Mouse (Mus musculus): ENCODE results near the gene Majin. TPM values are rescaled to one million over a fixed set of nuclear protein-coding genes. Genes with fewer than 3 reads are reported as not detected.

Majin gene
- polyA plus RNA-seq (2014; fragmentation: Nextera tagmentation; extraction: Ambion mirVana) = not detected in 2 replicates

DNA sequence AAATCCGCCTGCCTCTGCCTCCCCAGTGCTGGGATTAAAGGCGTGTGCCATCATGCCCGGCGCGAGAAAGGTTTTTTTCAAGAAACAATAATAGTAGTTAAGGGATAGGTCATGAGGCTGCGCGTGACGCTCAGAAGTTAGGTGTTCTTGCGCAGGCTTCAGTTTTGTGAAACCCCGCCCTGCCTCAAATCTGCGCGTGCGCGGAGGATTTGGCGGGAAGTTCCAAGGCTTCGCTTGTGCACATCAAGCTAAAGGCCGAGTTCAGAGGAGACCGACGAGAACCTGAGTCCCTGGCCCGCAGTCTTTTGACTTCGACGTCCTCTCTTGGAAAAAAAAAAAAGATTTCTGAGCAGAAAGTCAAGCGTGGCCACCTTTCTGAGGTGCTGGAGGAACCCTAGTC lies at the start of gene Majin:
Majin (plus strand) TSS at position 258 of the 400 bp plus-strand sequence.
- no peak within 1 kb of the TSS for H3K27ac ChIP-seq (ENCODE audit: low read depth, low read length)
- ATAC-seq (ENCODE audit: low FRiP score, low TSS enrichment) = no peak
- H3K4me1 ChIP-seq (ENCODE audit: control insufficient read depth, insufficient read depth, low read length) = no peaks in the 10 kb centered on the region
- no peak within 1 kb of the TSS for H3K4me2 ChIP-seq (replicated peaks; ENCODE audit: low read depth, low read length)
- no peak within 1 kb of the TSS for H3K9ac ChIP-seq (ENCODE audit: low read depth, low read length)
- 87% methylated on average over 23 of the region's 23 CpGs for WGBS
- H3K4me3 ChIP-seq (ENCODE audit: low read length) = no peak within 1 kb of the TSS
- no peaks in the 10 kb centered on the region for H3K36me3 ChIP-seq (ENCODE audit: control insufficient read depth, insufficient read depth, low read length)
- H3K9me3 ChIP-seq (ENCODE audit: control insufficient read depth, low read length) = no peaks in the 10 kb centered on the region
- no peaks in the 10 kb centered on the region for H3K27me3 ChIP-seq (ENCODE audit: control insufficient read depth, insufficient read depth, low read length)

DNA sequence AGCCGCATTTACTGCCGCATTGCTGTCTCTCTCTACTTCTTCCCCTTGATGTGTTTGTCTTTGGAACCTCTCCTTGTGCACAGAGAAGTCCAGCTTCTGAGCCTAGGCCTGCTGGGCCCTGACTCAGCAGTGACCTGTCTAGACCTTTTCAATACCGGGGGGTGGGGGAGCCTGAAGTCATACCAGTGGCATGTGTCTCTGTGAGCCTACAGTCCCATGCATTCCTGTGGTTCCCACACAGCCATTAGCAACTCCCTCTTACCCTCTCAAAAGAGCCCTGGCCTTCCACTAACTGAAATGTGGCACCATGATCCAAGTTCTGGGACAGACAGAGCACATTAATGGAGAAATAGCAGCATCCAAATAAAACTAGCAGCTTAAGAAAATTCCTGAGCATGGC lies 47.8 kb upstream of the Majin start:
- H3K9me3 ChIP-seq (ENCODE audit: control insufficient read depth, low read length) = no peaks in the 10 kb centered on the region
- WGBS = 88% methylated on average over 3 of the region's 3 CpGs
- H3K27ac ChIP-seq (ENCODE audit: low read depth, low read length) = no peak overlapping the region
- H3K36me3 ChIP-seq (ENCODE audit: control insufficient read depth, insufficient read depth, low read length) = peaks cover 16% of the 10 kb centered on the region
- no peak overlapping the region for H3K9ac ChIP-seq (ENCODE audit: low read depth, low read length)
- H3K27me3 ChIP-seq (ENCODE audit: control insufficient read depth, insufficient read depth, low read length) = no peaks in the 10 kb centered on the region
- ATAC-seq (ENCODE audit: low FRiP score, low TSS enrichment) = no peak
- no peak overlapping the region for H3K4me3 ChIP-seq (ENCODE audit: low read length)
- no peak overlapping the region for H3K4me2 ChIP-seq (replicated peaks; ENCODE audit: low read depth, low read length)
- H3K4me1 ChIP-seq (ENCODE audit: control insufficient read depth, insufficient read depth, low read length) = 0 out of 2 replicates have a peak, but pooled peaks cover 5% of the 10 kb centered on the region

DNA sequence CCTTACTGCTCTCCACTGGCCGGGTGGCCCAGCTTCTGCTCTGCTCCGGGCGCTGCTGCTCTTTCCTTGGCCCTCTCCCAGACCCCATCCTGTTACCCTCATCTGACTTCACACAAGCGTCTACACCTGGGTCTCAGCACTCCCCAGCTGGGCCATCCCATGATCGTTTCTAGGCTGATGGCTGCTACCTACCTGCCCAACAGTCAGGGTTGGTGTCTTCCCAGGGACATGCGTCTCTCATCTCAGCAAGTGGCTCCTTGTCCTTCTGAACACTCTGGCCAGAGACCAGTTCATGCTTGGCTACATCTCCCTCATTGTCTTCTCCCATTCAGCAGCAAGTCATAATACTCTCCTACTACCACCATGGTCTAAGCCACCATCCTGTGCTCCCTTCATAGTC lies 44.5 kb upstream of the Majin start:
- ATAC-seq (ENCODE audit: low FRiP score, low TSS enrichment) = no peak
- H3K27me3 ChIP-seq (ENCODE audit: control insufficient read depth, insufficient read depth, low read length) = no peaks in the 10 kb centered on the region
- 91% methylated on average over 6 of the region's 6 CpGs for WGBS

DNA sequence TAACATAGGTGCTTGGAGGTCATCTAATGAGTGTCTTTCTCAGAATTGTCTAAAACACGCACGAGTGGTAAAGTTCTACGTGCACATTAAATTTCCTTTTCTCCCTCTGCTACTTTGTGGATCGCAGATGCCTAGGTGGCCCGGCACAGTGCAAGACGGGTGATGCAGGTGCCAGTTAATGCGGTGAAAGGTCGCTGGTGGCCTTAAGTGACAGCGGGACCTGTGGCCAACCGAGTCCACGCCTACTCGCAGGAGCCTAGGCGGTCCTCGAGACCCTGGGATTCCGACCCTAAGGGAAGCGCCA lies 43.9 kb upstream of the Majin start:
- Histone ChIP-seq H3K4me1 (ENCODE audit: control insufficient read depth, insufficient read depth, low read length) (0 out of 2 replicates have a peak, but pooled peaks cover 5% of the 10 kb centered on the region), H3K27me3 (ENCODE audit: control insufficient read depth, insufficient read depth, low read length) (no peaks in the 10 kb centered on the region), H3K4me3 (ENCODE audit: low read length) (peak overlapping the region; percentile 63), H3K9me3 (ENCODE audit: control insufficient read depth, low read length) (no peaks in the 10 kb centered on the region), H3K9ac (ENCODE audit: low read depth, low read length) (peak overlapping the region; percentile 75), H3K27ac (ENCODE audit: low read depth, low read length) (peak overlapping the region; percentile 93), H3K4me2 (replicated peaks; ENCODE audit: low read depth, low read length) (peak overlapping the region; percentile 84), H3K36me3 (ENCODE audit: control insufficient read depth, insufficient read depth, low read length) (peaks cover 9% of the 10 kb centered on the region; the same call in 1 of the 2 replicates)
- WGBS = 6% methylated on average over 16 of the region's 16 CpGs
- ATAC-seq (ENCODE audit: low FRiP score, low TSS enrichment) = no peak

More for the DNA sequence above, 44.5 kb upstream of the Majin start:
- peak overlapping the region; percentile 84 for H3K4me2 ChIP-seq (replicated peaks; ENCODE audit: low read depth, low read length)
- H3K27ac ChIP-seq (ENCODE audit: low read depth, low read length) = no peak overlapping the region
- H3K4me3 ChIP-seq (ENCODE audit: low read length) = no peak overlapping the region
- H3K9me3 ChIP-seq (ENCODE audit: control insufficient read depth, low read length) = no peaks in the 10 kb centered on the region
- H3K36me3 ChIP-seq (ENCODE audit: control insufficient read depth, insufficient read depth, low read length) = peaks cover 14% of the 10 kb centered on the region
- 0 out of 2 replicates have a peak, but pooled peaks cover 5% of the 10 kb centered on the region for H3K4me1 ChIP-seq (ENCODE audit: control insufficient read depth, insufficient read depth, low read length)
- peak overlapping the region; percentile 75; the same call in 1 of the 2 replicates for H3K9ac ChIP-seq (ENCODE audit: low read depth, low read length)

DNA sequence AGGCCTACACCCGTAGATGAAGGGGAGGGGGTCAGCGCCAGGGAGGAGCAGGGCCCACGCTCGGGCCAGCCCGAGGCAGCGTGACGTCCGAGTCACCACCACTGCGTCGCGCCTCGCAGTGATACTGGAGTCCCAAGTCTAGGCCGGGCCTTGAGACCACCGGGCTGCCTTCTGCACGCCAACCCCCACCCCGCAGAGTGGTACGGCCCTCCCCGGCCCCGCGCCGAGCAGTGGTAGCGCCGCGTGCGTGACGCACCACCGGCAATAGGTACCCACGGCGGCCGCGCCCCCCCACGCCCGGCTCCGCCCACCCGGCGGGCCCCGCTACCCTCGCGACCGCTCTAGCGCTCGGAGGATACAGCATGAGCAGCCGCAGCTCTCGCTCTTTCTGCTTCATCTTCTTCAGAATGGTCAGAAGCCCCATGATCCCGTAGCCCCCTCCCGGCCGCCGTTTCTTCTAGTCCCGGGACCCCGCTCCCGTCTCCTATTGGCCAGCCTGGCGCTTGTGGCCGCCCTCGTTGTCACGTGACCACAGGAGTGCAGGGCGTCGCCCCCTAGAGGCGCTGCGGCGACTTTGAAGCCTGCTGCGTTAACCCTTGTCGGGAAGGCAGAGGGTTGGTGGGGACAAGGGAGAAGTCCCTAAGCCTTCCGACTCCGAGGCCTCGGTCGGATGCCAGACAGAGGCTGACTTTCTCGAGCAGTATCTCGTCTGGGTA lies 43.4 kb upstream of the Majin start, which contains the start of gene Batf2:
Batf2 (plus strand) TSS at position 306 of the 716 bp plus-strand sequence.
- H3K4me2 ChIP-seq (replicated peaks; ENCODE audit: low read depth, low read length) = peak within 1 kb of the TSS; percentile 84
- peak within 1 kb of the TSS; percentile 93 for H3K27ac ChIP-seq (ENCODE audit: low read depth, low read length)
- ATAC-seq (ENCODE audit: low FRiP score, low TSS enrichment) = peak; percentile 95
- peaks cover 4% of the 10 kb centered on the region; the same call in 1 of the 2 replicates for H3K36me3 ChIP-seq (ENCODE audit: control insufficient read depth, insufficient read depth, low read length)
- WGBS = under 1% methylated on average over 67 of the region's 68 CpGs
- peak within 1 kb of the TSS; percentile 63 for H3K4me3 ChIP-seq (ENCODE audit: low read length)
- H3K27me3 ChIP-seq (ENCODE audit: control insufficient read depth, insufficient read depth, low read length) = no peaks in the 10 kb centered on the region
- H3K4me1 ChIP-seq (ENCODE audit: control insufficient read depth, insufficient read depth, low read length) = 0 out of 2 replicates have a peak, but pooled peaks cover 5% of the 10 kb centered on the region
- H3K9me3 ChIP-seq (ENCODE audit: control insufficient read depth, low read length) = no peaks in the 10 kb centered on the region
- peak within 1 kb of the TSS; percentile 75 for H3K9ac ChIP-seq (ENCODE audit: low read depth, low read length)

DNA sequence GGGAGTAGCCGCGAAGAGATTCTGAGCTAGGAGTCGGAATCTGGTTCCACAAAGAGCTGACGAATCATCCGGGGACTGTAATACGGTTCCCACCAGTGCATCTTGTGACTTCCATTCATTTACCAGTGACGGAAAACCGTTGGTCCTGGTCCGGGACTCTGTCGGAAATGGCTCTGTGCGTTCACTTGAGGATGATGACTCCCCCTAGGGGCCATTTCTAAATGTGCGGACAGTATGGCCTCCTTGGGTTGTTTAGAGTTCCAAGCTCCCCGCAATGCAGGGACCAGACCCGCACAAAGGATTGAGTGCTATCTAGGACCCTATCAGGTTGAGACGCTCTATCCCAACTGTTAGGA lies 42.8 kb upstream of the Majin start, which contains the start of gene Arl2:
Arl2 (minus strand) TSS at position 155 of the 356 bp plus-strand sequence.
- H3K4me1 ChIP-seq (ENCODE audit: control insufficient read depth, insufficient read depth, low read length) = 0 out of 2 replicates have a peak, but pooled peaks cover 5% of the 10 kb centered on the region
- H3K27ac ChIP-seq (ENCODE audit: low read depth, low read length) = peak within 1 kb of the TSS; percentile 93
- H3K27me3 ChIP-seq (ENCODE audit: control insufficient read depth, insufficient read depth, low read length) = no peaks in the 10 kb centered on the region
- peak; percentile 80 for ATAC-seq (ENCODE audit: low FRiP score, low TSS enrichment)
- peak within 1 kb of the TSS; percentile 84 for H3K4me2 ChIP-seq (replicated peaks; ENCODE audit: low read depth, low read length)
- peak within 1 kb of the TSS; percentile 63 for H3K4me3 ChIP-seq (ENCODE audit: low read length)
- H3K9me3 ChIP-seq (ENCODE audit: control insufficient read depth, low read length) = no peaks in the 10 kb centered on the region
- WGBS = 0% methylated on average over 15 of the region's 15 CpGs
- H3K9ac ChIP-seq (ENCODE audit: low read depth, low read length) = peak within 1 kb of the TSS; percentile 75
- peaks cover 4% of the 10 kb centered on the region; the same call in 1 of the 2 replicates for H3K36me3 ChIP-seq (ENCODE audit: control insufficient read depth, insufficient read depth, low read length)

DNA sequence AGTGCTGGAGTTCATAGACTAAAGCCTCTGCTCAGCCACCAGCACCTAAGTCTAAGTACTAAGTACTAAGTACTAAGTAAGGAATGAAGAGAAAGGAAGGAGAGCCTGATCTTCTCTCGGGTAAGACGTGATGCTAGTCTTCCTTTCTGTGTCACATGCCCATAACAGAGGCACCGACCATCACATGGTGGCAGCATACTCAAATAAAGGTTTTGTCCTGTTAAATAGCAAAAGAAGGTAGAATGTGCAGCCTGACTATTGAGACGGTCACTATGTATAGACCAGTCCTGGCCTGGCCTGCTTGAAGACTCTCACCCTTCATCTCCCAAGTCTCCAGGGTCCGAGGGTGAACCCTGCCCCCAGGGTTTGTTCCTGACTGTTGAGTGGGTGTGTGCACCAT lies 39.3 kb upstream of the Majin start:
- WGBS = 71% methylated on average over 5 of the region's 5 CpGs
- H3K27ac ChIP-seq (ENCODE audit: low read depth, low read length) = no peak overlapping the region

DNA sequence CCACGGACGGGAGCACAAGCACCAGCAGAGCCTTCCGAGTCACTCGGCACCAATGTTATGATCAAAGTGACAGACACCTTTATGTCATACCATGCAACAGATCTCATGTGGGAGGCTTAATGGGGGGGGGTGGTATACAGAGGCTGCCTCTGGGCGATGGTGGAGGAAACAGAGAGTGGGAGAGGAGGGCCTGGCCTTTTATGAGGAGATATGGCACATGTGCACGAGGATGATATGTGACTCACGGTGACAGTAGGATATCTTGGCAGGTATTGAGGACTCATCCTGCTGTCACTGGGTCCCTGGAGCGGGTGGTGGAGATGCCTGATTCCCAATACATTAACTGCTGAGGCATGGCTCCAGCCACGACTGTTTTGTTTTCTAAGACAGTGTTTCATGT lies 29.0 kb upstream of the Majin start:
- Histone ChIP-seq H3K9me3 (ENCODE audit: control insufficient read depth, low read length) (no peaks in the 10 kb centered on the region), H3K4me2 (replicated peaks; ENCODE audit: low read depth, low read length) (no peak overlapping the region), H3K27ac (ENCODE audit: low read depth, low read length) (no peak overlapping the region), H3K9ac (ENCODE audit: low read depth, low read length) (no peak overlapping the region), H3K36me3 (ENCODE audit: control insufficient read depth, insufficient read depth, low read length) (no peaks in the 10 kb centered on the region), H3K4me3 (ENCODE audit: low read length) (no peak overlapping the region), H3K27me3 (ENCODE audit: control insufficient read depth, insufficient read depth, low read length) (no peaks in the 10 kb centered on the region), H3K4me1 (ENCODE audit: control insufficient read depth, insufficient read depth, low read length) (no peaks in the 10 kb centered on the region)
- ATAC-seq (ENCODE audit: low FRiP score, low TSS enrichment) = no peak
- 60% methylated on average over 9 of the region's 9 CpGs for WGBS

More for the DNA sequence above, 39.3 kb upstream of the Majin start:
- Histone ChIP-seq H3K4me3 (ENCODE audit: low read length) (no peak overlapping the region), H3K4me2 (replicated peaks; ENCODE audit: low read depth, low read length) (no peak overlapping the region), H3K36me3 (ENCODE audit: control insufficient read depth, insufficient read depth, low read length) (no peaks in the 10 kb centered on the region), H3K27me3 (ENCODE audit: control insufficient read depth, insufficient read depth, low read length) (no peaks in the 10 kb centered on the region), H3K4me1 (ENCODE audit: control insufficient read depth, insufficient read depth, low read length) (0 out of 2 replicates have a peak, but pooled peaks cover 5% of the 10 kb centered on the region), H3K9ac (ENCODE audit: low read depth, low read length) (no peak overlapping the region), H3K9me3 (ENCODE audit: control insufficient read depth, low read length) (no peaks in the 10 kb centered on the region)
- ATAC-seq (ENCODE audit: low FRiP score, low TSS enrichment) = no peak

DNA sequence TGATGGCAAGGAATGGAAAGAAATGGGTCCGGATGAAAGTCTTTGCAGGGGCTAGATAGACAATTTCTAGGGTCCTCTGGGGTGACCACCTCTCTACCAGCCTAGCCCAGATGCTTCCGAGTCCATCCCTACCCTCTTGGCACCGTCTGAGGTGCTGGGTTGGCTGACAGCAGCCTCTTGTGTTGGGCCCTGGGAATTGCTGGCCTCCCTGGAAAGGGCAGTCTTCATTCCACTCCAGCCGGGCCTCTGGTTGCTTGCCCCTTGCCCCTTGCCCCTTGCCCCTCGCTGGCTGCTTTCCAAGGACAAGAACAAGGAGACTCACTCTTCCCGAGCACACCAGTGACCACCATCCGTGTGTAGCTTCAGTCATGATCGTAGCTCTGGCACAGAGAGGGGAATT lies 27.8 kb upstream of the Majin start:
- no peaks in the 10 kb centered on the region for H3K36me3 ChIP-seq (ENCODE audit: control insufficient read depth, insufficient read depth, low read length)
- H3K4me2 ChIP-seq (replicated peaks; ENCODE audit: low read depth, low read length) = no peak overlapping the region
- ATAC-seq (ENCODE audit: low FRiP score, low TSS enrichment) = no peak
- no peak overlapping the region for H3K9ac ChIP-seq (ENCODE audit: low read depth, low read length)
- H3K27ac ChIP-seq (ENCODE audit: low read depth, low read length) = no peak overlapping the region
- H3K9me3 ChIP-seq (ENCODE audit: control insufficient read depth, low read length) = no peaks in the 10 kb centered on the region
- H3K4me1 ChIP-seq (ENCODE audit: control insufficient read depth, insufficient read depth, low read length) = no peaks in the 10 kb centered on the region
- H3K27me3 ChIP-seq (ENCODE audit: control insufficient read depth, insufficient read depth, low read length) = no peaks in the 10 kb centered on the region
- WGBS = 61% methylated on average over 8 of the region's 8 CpGs
- H3K4me3 ChIP-seq (ENCODE audit: low read length) = no peak overlapping the region

Measured in kidney, embryonic 14.5 days (tissue).